Mouse (Mus musculus) heart, postnatal 0 days (tissue): ENCODE results near the gene Exph5. TPM values are rescaled to one million over a fixed set of nuclear protein-coding genes. Genes with fewer than 3 reads are reported as not detected.

Experiments
- ATAC-seq: fragments of 200-750 bp; cut with Nextera tagmentation; 2 replicates; pipeline ENCODE4 v1.8.0; 2017; ENCODE audit warnings: low read depth, moderate number of reproducible peaks, moderate library complexity; ENCODE audit not compliant: insufficient read depth
- DNase-seq: peaks from one replicate; pipeline ENCODE4 v3.0.0-alpha.2; 2016; ENCODE audit warnings: low spot score
- H3K27ac ChIP-seq: fragments of 300-500 bp; sonication (generic); 2 replicates; pipeline ENCODE4 v1.5.1; 2014; ENCODE audit warnings: low read depth, mild to moderate bottlenecking
- H3K27me3 ChIP-seq: fragments of 300-500 bp; sonication (generic); 2 replicates; pipeline ENCODE4 v1.6.1; 2014; ENCODE audit warnings: low read length, mixed read lengths; ENCODE audit not compliant: control insufficient read depth, insufficient read depth
- H3K36me3 ChIP-seq: fragments of 300-500 bp; sonication (generic); replicated peaks from 2 replicates; pipeline ENCODE4 v1.6.1; 2014; ENCODE audit warnings: low read length, mixed read lengths; ENCODE audit not compliant: control insufficient read depth, insufficient read depth
- H3K4me1 ChIP-seq: fragments of 300-500 bp; sonication (generic); 2 replicates; pipeline ENCODE4 v1.6.1; 2014; ENCODE audit warnings: antibody characterized with exemption; ENCODE audit not compliant: control insufficient read depth, insufficient read depth
- H3K4me2 ChIP-seq: fragments of 300-500 bp; sonication (generic); 2 replicates; pipeline ENCODE4 v1.6.1; 2014; ENCODE audit warnings: low read depth, mild to moderate bottlenecking, low read length, moderate library complexity
- H3K4me3 ChIP-seq: fragments of 300-500 bp; sonication (generic); 2 replicates; pipeline ENCODE4 v1.5.1; 2014; ENCODE audit warnings: low read depth, low read length
- H3K9ac ChIP-seq: fragments of 300-500 bp; sonication (generic); replicated peaks from 2 replicates; pipeline ENCODE4 v1.6.1; 2014; ENCODE audit warnings: low read depth, low read length, mixed read lengths
- H3K9me3 ChIP-seq: fragments of 300-500 bp; sonication (generic); replicated peaks from 2 replicates; pipeline ENCODE4 v1.6.1; 2016; ENCODE audit warnings: low read length; ENCODE audit not compliant: control insufficient read depth
- CTCF ChIP-seq: IDR thresholded peaks from 2 replicates; pipeline ENCODE4 v1.5.1; 2016; ENCODE audit warnings: antibody characterized with exemption, control low read depth, low read depth
- EP300 ChIP-seq: IDR thresholded peaks from 2 replicates; pipeline ENCODE4 v1.6.1; 2016; ENCODE audit warnings: antibody characterized with exemption, low read depth
- WGBS: fragments of 180-500 bp; shearing (Covaris S2); extraction: QIAGEN DNeasy Blood & Tissue Kit; methylation state at CpG from one replicate; pipeline ENCODE4 v1.1.7; 2014; 5-methylcytosine and 5-hydroxymethylcytosine counted together
- polyA plus RNA-seq: library from polyadenylated mRNA; unstranded; fragments of >200 nt; fragmentation: Nextera tagmentation; extraction: Ambion mirVana; gene quantifications from 2 replicates; pipeline ENCODE4 v1.2.1, GENCODE M21; 2015
- total RNA-seq: library from RNA; depleted of rRNA; stranded (reverse); fragments of >200 nt; gene quantifications from 2 replicates; pipeline ENCODE4 v1.2.3, GENCODE M21; 2014; ENCODE audit warnings: low replicate concordance

The Exph5 gene
- total and polyA plus RNA-seq, 2 experiments from 2014 or later: 0.07 to 0.57 TPM

GRCm38 (mm10) chr9:53264387-53264786 is 37.1 kb upstream of the Exph5 start:
- no peak overlapping the region for H3K4me3 ChIP-seq
- ATAC-seq (no peak; the same call in 1 of the 2 replicates), DNase-seq (peak; percentile 67)
- no peaks in the 10 kb centered on the region for H3K9me3 ChIP-seq
- H3K36me3 ChIP-seq: no peaks in the 10 kb centered on the region
- no peak overlapping the region for H3K27ac ChIP-seq
- H3K27me3 ChIP-seq: no peaks in the 10 kb centered on the region
- no peak overlapping the region for H3K9ac ChIP-seq
- peaks cover 6% of the 10 kb centered on the region; the same call in 1 of the 2 replicates for H3K4me1 ChIP-seq
- 42% methylated on average over 4 of the region's 4 CpGs for WGBS
- TF ChIP-seq EP300: no peak
- no peak for TF ChIP-seq CTCF
- H3K4me2 ChIP-seq: no peak overlapping the region

GRCm38 (mm10) chr9:53265589-53265988 is 35.9 kb upstream of the Exph5 start:
- Histone ChIP-seq H3K9ac (no peak overlapping the region), H3K36me3 (no peaks in the 10 kb centered on the region), H3K27me3 (no peaks in the 10 kb centered on the region), H3K27ac (no peak overlapping the region), H3K9me3 (no peaks in the 10 kb centered on the region), H3K4me2 (no peak overlapping the region), H3K4me1 (peaks cover 6% of the 10 kb centered on the region; the same call in 1 of the 2 replicates), H3K4me3 (no peak overlapping the region)
- TF ChIP-seq CTCF: no peak
- TF ChIP-seq EP300: no peak
- DNase-seq (no peak), ATAC-seq (no peak)
- WGBS: 72% methylated on average over 2 of the region's 2 CpGs

GRCm38 (mm10) chr9:53268036-53268435 is 33.4 kb upstream of the Exph5 start:
- WGBS: 46% methylated on average over 5 of the region's 5 CpGs
- ATAC-seq (no peak), DNase-seq (no peak)
- Histone ChIP-seq H3K27ac (no peak overlapping the region), H3K9ac (no peak overlapping the region), H3K4me1 (peaks cover 6% of the 10 kb centered on the region; the same call in 1 of the 2 replicates), H3K4me3 (no peak overlapping the region), H3K4me2 (no peak overlapping the region), H3K27me3 (no peaks in the 10 kb centered on the region), H3K36me3 (no peaks in the 10 kb centered on the region), H3K9me3 (no peaks in the 10 kb centered on the region)
- TF ChIP-seq EP300: no peak
- no peak for TF ChIP-seq CTCF

- 58% methylated on average over 5 of the region's 5 CpGs for WGBS
Observed at GRCm38 (mm10) chr9:53268731-53269465, 32.6 kb upstream of the Exph5 start.

GRCm38 (mm10) chr9:53269466-53269755 is 32.1 kb upstream of the Exph5 start:
- no peak for TF ChIP-seq CTCF
- no peak for TF ChIP-seq EP300
- Histone ChIP-seq H3K9me3 (no peaks in the 10 kb centered on the region), H3K4me3 (no peak overlapping the region), H3K27ac (no peak overlapping the region), H3K4me1 (peaks cover 3% of the 10 kb centered on the region; the same call in 1 of the 2 replicates), H3K9ac (no peak overlapping the region), H3K27me3 (no peaks in the 10 kb centered on the region), H3K4me2 (no peak overlapping the region), H3K36me3 (no peaks in the 10 kb centered on the region)
- DNase-seq (no peak), ATAC-seq (no peak)
- WGBS: 83% methylated on average over 5 of the region's 5 CpGs

More at GRCm38 (mm10) chr9:53268731-53269465, 32.6 kb upstream of the Exph5 start:
- H3K27ac ChIP-seq: no peak overlapping the region
- TF ChIP-seq EP300: no peak
- TF ChIP-seq CTCF: peak; percentile 55
- no peak for ATAC-seq
- no peak overlapping the region for H3K4me3 ChIP-seq
- H3K36me3 ChIP-seq: no peaks in the 10 kb centered on the region
- H3K4me2 ChIP-seq: no peak overlapping the region
- H3K9me3 ChIP-seq: no peaks in the 10 kb centered on the region
- H3K27me3 ChIP-seq: no peaks in the 10 kb centered on the region
- no peak for DNase-seq
- H3K4me1 ChIP-seq: peaks cover 6% of the 10 kb centered on the region; the same call in 1 of the 2 replicates
- H3K9ac ChIP-seq: no peak overlapping the region
